Mouse (Mus musculus) v-Abl transformed pro-B cells (cell line): ENCODE results near the gene D6Ertd527e.

Experiments used
- in situ Hi-C, 2 experiments: fragments of 400-800 bp; cut with MboI; formaldehyde crosslinking; loops; one replicate each; pipeline ENCODE4 v1.15.1; 2025; ENCODE audit not compliant: unreplicated experiment in 2 of 2

Gene D6Ertd527e

GRCm38 (mm10) chr6:87104123-87104796 is at the start of gene D6Ertd527e:
D6Ertd527e (plus strand) TSS chr6:87104746.
- in situ Hi-C loops: loop anchor here (5.0 kb wide), 4 partner anchors 173 to 283 kb away; partner anchors contain the start of gene Gkn3 (in 1 of the 2)

DNA sequence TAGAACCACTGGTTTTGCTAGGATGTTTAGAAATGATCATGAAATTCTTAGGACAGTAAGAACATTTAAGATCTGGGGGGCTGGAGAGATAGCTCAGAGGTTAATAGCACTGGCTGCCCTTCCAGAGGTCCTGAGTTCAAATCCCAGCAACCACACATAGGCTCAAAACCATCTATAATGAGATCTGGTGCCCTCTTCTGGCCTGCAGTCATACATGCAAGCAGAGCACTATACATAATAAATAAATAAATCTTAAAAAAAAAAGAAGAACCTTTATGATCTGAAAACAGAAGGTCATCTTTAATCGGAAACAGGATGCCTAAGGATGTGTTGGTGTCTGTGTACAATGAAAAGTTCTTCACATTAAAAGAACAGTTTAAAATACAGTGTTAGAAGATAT is 44.8 kb upstream of the D6Ertd527e start:
- in situ Hi-C loops: no loop called here

DNA sequence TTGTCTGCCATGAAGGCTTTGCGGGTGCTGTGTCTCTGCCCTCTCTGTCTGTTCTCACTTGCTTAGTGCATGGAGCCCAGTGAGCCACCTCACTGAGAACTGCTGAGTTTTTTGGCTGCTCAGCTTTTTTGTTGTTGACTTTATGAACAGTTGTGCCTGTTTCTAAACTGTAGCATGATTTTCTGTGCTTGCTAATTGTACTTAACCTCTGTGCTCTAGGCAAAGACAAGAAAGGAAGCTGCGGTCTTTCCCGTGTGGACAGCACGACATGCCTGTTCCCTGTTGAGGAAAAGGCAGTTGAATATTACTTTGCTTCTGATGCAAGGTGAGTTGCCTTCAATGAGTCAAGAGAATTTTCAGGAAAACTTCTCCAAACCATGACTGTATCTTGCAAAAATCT is 41.0 kb upstream of the D6Ertd527e start:
- in situ Hi-C loops: no loop called here

- in situ Hi-C loops: no loop called here
Observed at GRCm38 (mm10) chr6:87068209-87068608, 36.3 kb upstream of the D6Ertd527e start.

GRCm38 (mm10) chr6:87069195-87069900 is 35.2 kb upstream of the D6Ertd527e start:
- in situ Hi-C loops: no loop called here

GRCm38 (mm10) chr6:87070641-87071040 is 33.9 kb upstream of the D6Ertd527e start:
- in situ Hi-C loops: no loop called here

DNA sequence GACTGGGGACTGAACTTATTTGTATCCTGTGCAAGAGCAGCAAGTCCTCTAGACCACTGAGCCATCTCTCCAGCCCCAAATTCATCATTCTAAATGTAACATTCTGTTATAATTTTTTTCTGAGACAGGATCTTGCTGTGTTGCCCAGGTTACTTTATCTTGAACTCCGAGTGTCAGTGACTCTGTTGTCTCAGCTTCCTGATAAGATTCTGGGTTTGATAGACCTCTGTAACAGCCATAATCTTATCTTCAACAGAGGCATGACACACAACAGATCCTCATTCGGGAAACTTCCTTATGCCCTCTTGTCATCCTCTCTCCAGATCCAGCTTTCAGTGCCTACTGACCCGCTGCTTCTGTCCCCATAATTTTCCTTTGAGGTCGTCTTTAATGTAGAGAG is 31.8 kb upstream of the D6Ertd527e start:
- in situ Hi-C loops: no loop called here

DNA sequence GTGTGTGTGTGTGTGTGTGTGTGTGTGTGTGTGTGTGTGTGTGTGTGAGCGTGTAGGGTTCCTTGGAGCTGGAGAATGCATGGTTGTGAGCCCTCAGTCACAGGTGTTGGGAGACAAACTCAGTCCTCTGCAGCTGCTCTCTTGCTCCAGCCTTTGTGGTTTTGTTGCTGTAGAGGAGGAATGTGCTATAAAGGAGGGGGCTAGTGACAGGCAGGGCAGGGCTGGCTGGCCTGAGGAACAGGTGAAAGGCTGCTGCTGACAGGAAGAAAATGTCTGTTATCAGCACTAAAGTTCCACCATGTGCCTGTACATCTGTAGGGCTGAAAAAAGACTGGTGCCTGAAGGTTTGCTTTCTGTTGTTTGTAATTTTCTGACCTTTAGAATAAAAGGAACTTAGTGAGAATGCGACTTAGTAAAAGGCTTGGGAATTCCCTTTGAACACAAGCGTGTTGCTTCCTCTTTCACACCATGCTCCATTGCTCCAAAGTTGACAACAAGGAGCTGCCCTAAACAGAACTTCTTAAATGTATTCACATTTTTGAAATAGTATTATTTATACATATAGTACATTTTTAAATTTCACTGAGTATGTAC is 29.4 kb upstream of the D6Ertd527e start:
- in situ Hi-C loops: loop anchor here in 1 of 2 experiments (25.0 kb wide), 1 partner anchor 612 kb away; no protein-coding TSS in a partner anchor

GRCm38 (mm10) chr6:87079457-87079856 is 25.1 kb upstream of the D6Ertd527e start:
- in situ Hi-C loops: loop anchor here in 1 of 2 experiments (25.0 kb wide), 1 partner anchor 608 kb away; no protein-coding TSS in a partner anchor

DNA sequence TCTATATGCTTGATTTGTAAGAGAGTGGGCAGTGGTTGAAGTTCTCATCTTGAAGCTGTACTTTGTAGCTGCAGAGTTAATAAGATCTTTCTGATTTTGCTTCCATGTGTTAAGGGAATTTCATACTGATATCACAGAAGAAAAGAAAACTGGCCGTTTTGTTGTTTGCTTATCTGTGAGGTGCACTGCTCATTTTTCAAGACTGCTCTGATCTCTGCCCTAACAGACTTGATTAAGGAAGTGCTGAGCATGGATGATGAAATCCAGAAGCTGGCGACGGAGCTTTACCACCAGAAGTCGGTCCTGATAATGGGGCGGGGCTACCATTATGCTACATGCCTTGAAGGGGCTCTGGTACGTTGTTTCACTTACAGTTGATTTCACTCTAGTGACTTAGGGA is 19.5 kb upstream of the D6Ertd527e start:
- in situ Hi-C loops: loop anchor here in 1 of 2 experiments (25.0 kb wide), 1 partner anchor 602 kb away; no protein-coding TSS in a partner anchor

DNA sequence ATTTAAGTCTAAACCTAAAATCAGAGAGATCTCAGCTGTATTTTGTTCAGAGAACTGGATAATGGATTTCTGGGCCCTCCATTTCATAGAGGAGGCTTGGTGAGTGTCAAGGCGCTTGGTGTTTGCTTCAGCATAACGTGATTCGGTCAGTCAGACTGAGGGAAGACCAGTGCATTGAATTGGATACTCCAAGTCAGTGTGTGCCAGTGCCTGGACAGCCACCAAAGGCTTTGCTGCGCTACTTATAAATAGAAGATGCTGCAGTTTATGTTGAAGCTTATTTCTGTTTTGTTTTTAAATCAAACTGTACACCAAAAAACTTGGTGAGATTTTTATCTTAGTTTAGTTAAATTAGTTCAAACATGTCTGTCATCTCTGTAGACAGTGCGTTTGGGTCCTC is 16.2 kb upstream of the D6Ertd527e start:
- in situ Hi-C loops: loop anchor here in 1 of 2 experiments (25.0 kb wide), 1 partner anchor 599 kb away; no protein-coding TSS in a partner anchor

- in situ Hi-C loops: loop anchor here in 1 of 2 experiments (25.0 kb wide), 1 partner anchor 596 kb away; no protein-coding TSS in a partner anchor
Observed at GRCm38 (mm10) chr6:87090877-87091276, 13.7 kb upstream of the D6Ertd527e start.

DNA sequence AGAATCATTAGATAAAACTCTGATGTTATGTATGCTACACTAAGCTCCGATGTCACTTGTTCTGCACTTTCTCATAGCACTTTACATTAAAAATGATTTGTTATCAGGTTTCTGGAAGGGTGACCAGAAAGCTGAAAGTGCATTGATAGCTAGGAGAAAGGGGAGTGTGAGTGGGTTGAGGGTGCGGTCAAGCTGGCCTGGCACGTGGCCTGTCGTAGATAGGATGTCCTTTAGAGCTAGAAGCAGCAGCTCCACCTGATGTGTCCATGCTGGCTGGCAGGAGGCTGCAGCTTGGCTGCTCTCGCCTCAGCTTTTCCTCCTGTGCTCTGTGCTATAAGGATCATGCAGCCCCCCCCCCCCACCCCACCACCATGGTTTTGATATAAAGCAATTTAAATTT is 12.1 kb upstream of the D6Ertd527e start:
- in situ Hi-C loops: loop anchor here in 1 of 2 experiments (25.0 kb wide), 1 partner anchor 595 kb away; no protein-coding TSS in a partner anchor

DNA sequence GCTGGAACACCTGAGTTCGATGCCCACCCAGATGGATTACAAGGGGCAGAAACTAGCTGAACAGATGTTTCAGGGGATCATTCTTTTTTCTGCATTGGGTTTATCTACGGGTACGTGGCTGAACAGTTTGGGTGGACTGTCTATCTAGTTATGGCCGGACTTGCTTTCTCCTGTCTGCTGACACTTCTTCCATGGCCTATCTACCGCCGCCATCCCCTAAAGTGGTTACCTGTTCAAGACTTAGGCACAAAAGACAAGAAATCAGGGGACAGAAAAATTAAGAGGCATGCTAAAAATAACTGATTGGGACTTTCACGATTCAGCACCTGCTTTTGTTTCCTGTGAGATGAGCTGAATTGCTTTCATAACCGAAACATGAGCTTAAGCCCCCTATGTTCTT is 10.9 kb upstream of the D6Ertd527e start:
- in situ Hi-C loops: loop anchor here in 1 of 2 experiments (25.0 kb wide), 1 partner anchor 594 kb away; no protein-coding TSS in a partner anchor

- in situ Hi-C loops: loop anchor here in 1 of 2 experiments (25.0 kb wide), 1 partner anchor 588 kb away; no protein-coding TSS in a partner anchor
Observed at GRCm38 (mm10) chr6:87099261-87099660, 5.3 kb upstream of the D6Ertd527e start.

DNA sequence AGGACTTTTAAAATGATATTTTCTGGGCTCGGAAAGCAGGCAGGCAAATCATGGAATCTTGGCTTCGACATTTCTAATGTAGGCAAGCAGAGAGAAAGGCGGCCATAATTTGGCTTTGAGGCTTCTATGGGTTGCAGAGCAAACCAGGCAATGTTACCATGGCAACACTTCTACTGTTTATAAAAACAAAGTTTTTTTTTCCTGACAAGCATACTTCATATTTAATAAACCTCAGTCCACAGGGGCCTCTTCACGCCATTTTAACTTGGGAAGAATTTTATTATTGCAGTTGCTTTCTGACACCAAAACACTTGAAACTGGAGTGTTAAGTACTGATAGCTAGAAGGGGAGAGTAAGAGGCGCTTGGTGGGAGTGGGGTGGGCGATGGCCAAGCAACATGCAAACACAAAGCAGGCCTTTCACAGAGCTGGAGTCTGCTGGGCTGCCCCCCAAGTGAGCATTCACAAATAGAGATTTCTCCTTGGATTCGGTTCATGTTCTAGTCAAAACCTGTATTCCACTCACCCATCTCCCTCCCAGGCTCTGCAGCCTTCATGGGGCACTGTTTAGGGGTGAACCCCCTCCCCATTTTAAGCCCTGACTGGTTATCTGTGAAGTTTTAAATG is 4.8 kb upstream of the D6Ertd527e start:
- in situ Hi-C loops: loop anchor here (5.0 to 25.0 kb wide), 5 partner anchors 178 to 588 kb away; partner anchors contain the start of gene Gkn3 (in 1 of the 2)

GRCm38 (mm10) chr6:87100297-87101020 is 4.1 kb upstream of the D6Ertd527e start:
- in situ Hi-C loops: loop anchor here (5.0 kb wide), 4 partner anchors 177 to 287 kb away; partner anchors contain the start of gene Gkn3 (in 1 of the 2)

DNA sequence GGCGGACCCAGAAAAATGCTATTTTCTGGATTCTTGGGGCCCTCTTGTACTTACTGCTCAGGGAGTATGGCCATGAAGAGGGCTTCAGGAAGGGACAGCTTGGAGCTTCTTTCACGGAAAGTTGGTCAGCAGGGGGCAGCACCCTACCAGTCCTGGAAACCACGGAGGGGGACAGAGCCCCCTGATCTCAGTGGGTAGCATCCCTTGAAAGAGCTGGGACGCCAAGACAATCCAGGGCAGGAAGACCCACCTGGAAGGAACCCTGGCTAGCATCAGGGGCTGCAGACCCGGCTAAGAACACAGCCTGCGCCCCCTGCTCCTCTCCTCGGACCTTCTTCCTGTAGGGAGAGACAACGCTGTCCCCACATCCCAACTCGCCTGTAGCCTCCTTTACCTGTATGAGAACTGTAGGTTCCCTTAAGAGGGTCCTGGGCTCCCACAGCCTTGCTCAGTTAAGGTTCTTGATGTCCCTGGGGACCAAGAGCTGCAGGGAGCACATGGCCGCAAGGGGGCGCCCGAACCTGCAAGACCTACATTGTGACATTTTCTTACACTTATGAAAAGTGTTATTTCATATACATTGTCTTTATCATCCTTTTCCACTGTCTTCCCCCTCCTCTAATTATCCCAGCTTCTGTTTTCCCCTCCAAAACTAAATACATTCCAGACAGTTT is 3.1 kb upstream of the D6Ertd527e start:
- in situ Hi-C loops: loop anchor here (5.0 kb wide), 4 partner anchors 176 to 286 kb away; partner anchors contain the start of gene Gkn3 (in 1 of the 2)

DNA sequence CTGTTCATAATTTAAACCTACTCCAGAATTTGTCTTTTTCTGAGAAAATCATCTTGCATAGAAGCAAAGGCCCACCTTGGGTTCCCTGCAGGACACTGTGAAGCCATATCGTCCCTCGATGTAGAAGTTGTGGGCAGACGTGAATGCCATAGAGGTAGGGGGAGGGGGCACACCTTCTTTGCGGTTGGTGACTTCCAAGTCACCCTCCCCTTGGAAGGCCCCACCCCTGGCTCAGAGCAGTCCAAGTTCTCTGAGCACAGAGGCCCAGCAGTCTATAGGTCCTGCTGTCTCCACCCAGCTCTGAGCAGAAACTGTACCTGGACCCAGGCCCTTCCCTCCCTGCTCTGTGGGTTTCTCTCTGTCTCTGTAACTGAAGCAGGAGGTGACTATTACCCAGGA is 2.6 kb upstream of the D6Ertd527e start:
- in situ Hi-C loops: loop anchor here (5.0 kb wide), 4 partner anchors 175 to 285 kb away; partner anchors contain the start of gene Gkn3 (in 1 of the 2)
